ENCODE assay signal across 19 mouse cellular contexts in the genomic region with DNA sequence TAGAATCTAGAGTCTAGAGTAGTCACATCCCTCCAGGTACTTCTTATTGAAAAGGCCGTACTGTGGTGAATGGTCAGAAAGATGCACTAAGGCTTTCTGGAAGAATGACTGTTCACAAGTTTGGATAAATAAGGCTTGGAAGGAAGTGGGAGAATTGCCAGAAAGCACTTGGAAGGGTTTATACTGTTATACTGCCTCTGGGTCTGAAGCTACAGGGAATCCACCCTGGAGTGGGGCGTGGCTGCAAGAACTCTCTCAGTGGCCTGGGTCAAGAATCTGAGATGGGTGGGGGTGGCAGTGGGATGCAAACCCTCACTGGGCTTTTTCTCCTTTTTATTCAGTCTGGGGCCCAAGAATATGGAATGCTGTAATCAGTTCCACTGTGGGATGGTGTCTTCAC.
DNase-seq lines count a peak whose midpoint lies in the region; ATAC-seq and TF ChIP-seq lines count a peak whose summit lies in the region.
"Had no signal": no experiment of that assay in that cellular context is flagged by ENCODE, and none has a peak within 500 bp of the region (broad histone marks: within the 10 kb centered on the region; RNA-seq: fewer than 3 reads in every experiment).

No protein-coding gene starts in this region.

- no peak overlapping the region for H3K4me2 ChIP-seq in limb, embryonic 14.5 days (replicated peaks; ENCODE audit: low read depth, low read length, severe bottlenecking)
- H3K4me2 ChIP-seq: hindbrain, embryonic 15.5 days; midbrain, embryonic 11.5 days; neural tube, embryonic 12.5 days had no signal

- DNase-seq in heart, adult 8-10 months (ENCODE audit: low spot score), result peak; percentile 11
- no peak for DNase-seq in heart, adult 18-20 months
- DNase-seq in limb, embryonic 14.5 days (ENCODE audit: low spot score), result peak; percentile 64
- DNase-seq in limb, embryonic 10.5 days (ENCODE audit: low spot score), result no peak
- peak; percentile 51 for DNase-seq in Muller cell, postnatal 12 days (ENCODE audit: inconsistent ontology term)
- peak; percentile 21 for DNase-seq in adipocyte (ENCODE audit: low spot score)
- no peak for DNase-seq in left cerebral cortex, adult 2 months (ENCODE audit: extremely low spot score in 1 of 2, low spot score in 2 of 2)
- DNase-seq: cerebellum, adult 8-10 months; gastrocnemius, postnatal 10 days; heart, adult 2 months; kidney, adult 18-20 months; kidney, postnatal 10 days; liver, postnatal 0 days; thymus, postnatal 36 days had no signal

- ATAC-seq in limb, embryonic 14.5 days (ENCODE audit: low FRiP score, low read depth), result no peak
- ATAC-seq: liver, postnatal 0 days had no signal

- H3K9ac ChIP-seq in limb, embryonic 14.5 days (ENCODE audit: low read depth, low read length, severe bottlenecking), result no peak overlapping the region
- H3K9ac ChIP-seq: hindbrain, embryonic 15.5 days; liver, postnatal 0 days; neural tube, embryonic 12.5 days had no signal

- no peak overlapping the region for H3K27ac ChIP-seq in limb, embryonic 14.5 days (replicated peaks; ENCODE audit: low read depth, low read length)
- no peak overlapping the region for H3K27ac ChIP-seq in limb, embryonic 10.5 days
- no peak overlapping the region for H3K27ac ChIP-seq in left cerebral cortex, adult 2 months
- H3K27ac ChIP-seq: heart, adult 2 months; hindbrain, embryonic 15.5 days; layer of hippocampus, adult 2 months; neural tube, embryonic 12.5 days had no signal

- no peaks in the 10 kb centered on the region for H3K27me3 ChIP-seq in limb, embryonic 14.5 days (ENCODE audit: control insufficient read depth, insufficient read depth, low read length)
- H3K27me3 ChIP-seq in limb, embryonic 10.5 days (ENCODE audit: low read depth, poor library complexity, severe bottlenecking), result no peaks in the 10 kb centered on the region
- H3K27me3 ChIP-seq: hindbrain, embryonic 15.5 days; neural tube, embryonic 12.5 days had no signal

- no peak overlapping the region for H3K4me3 ChIP-seq in limb, embryonic 14.5 days (replicated peaks; ENCODE audit: low read length)
- H3K4me3 ChIP-seq in limb, embryonic 10.5 days, result no peak overlapping the region
- H3K4me3 ChIP-seq in left cerebral cortex, adult 2 months, result no peak overlapping the region
- H3K4me3 ChIP-seq: heart, adult 2 months; hindbrain, embryonic 15.5 days; layer of hippocampus, adult 2 months; neural tube, embryonic 12.5 days had no signal

- no peak for TF ChIP-seq CTCF in left cerebral cortex, adult 2 months (IDR thresholded peaks at IDR 0.05)

- H3K4me1 ChIP-seq in limb, embryonic 14.5 days (ENCODE audit: control insufficient read depth, insufficient read depth, low read length), result 0 out of 2 replicates have a peak, but pooled peaks cover 6% of the 10 kb centered on the region
- H3K4me1 ChIP-seq in limb, embryonic 10.5 days, result peaks cover 6% of the 10 kb centered on the region

- WGBS in limb, embryonic 14.5 days, result 77% methylated on average over 2 of the region's 2 CpGs
- 85% methylated on average over 2 of the region's 2 CpGs for WGBS in limb, embryonic 10.5 days

- H3K36me3 ChIP-seq in limb, embryonic 14.5 days (ENCODE audit: control insufficient read depth, insufficient read depth, low read length), result no peaks in the 10 kb centered on the region
- H3K36me3 ChIP-seq in limb, embryonic 10.5 days, result no peaks in the 10 kb centered on the region
- H3K36me3 ChIP-seq: G1E; hindbrain, embryonic 15.5 days; neural tube, embryonic 12.5 days had no signal

- intact Hi-C loops in left cerebral cortex, adult 2 months (cut with DNase I), result no loop called here

- no peak for TF ChIP-seq POLR2A in limb, embryonic 14.5 days (IDR thresholded peaks at IDR 0.05; ENCODE audit: borderline replicate concordance, extremely low read depth, insufficient read depth, insufficient read length)

- no peaks in the 10 kb centered on the region for H3K9me3 ChIP-seq in limb, embryonic 14.5 days (ENCODE audit: control insufficient read depth, low read length)
- H3K9me3 ChIP-seq in limb, embryonic 10.5 days (replicated peaks), result no peaks in the 10 kb centered on the region
- H3K9me3 ChIP-seq: hindbrain, embryonic 15.5 days; neural tube, embryonic 12.5 days had no signal

Comparison
In these comparisons a context has a peak if more than half of its experiments do, and no peak if none do; other contexts are left out.
1. DNase-seq: peak in heart, adult 8-10 months (single experiment), limb, embryonic 14.5 days (single experiment), Muller cell, postnatal 12 days (single experiment) and adipocyte (single experiment); none in heart, adult 18-20 months (0 of 2), limb, embryonic 10.5 days (single experiment) and left cerebral cortex, adult 2 months (0 of 2).